Mouse (Mus musculus) left cerebral cortex, adult 9 months (tissue): Measurements from ENCODE around the gene Thsd4.

Experiments
- DNase-seq, 2 experiments: peaks; one replicate each; pipeline ENCODE4 v3.0.0; 2022; ENCODE audit warnings: low spot score in 2 of 2

Thsd4 gene

GRCm38 (mm10) chr9:60521806-60522264, at the start of gene Thsd4:
Gene Thsd4, minus strand, starts transcription at chr9:60522046.
- DNase-seq: peak in 1 of 2 experiments; percentile 15

- DNase-seq: no peak
Measured at GRCm38 (mm10) chr9:60571041-60571440, 49.2 kb upstream of the Thsd4 start.

- DNase-seq: no peak
Measured at GRCm38 (mm10) chr9:60569366-60569765, 47.5 kb upstream of the Thsd4 start.

- no peak for DNase-seq
Measured at GRCm38 (mm10) chr9:60563809-60564208, 42.0 kb upstream of the Thsd4 start.

- DNase-seq: no peak
Measured at GRCm38 (mm10) chr9:60562443-60563371, 40.9 kb upstream of the Thsd4 start.

GRCm38 (mm10) chr9:60561641-60562289, 39.9 kb upstream of the Thsd4 start:
- peak in 1 of 2 experiments; percentile 51 for DNase-seq

- DNase-seq: no peak
Measured at GRCm38 (mm10) chr9:60558507-60558906, 36.7 kb upstream of the Thsd4 start.

GRCm38 (mm10) chr9:60551238-60551637, 29.4 kb upstream of the Thsd4 start:
- DNase-seq: no peak

GRCm38 (mm10) chr9:60548182-60548581, 26.3 kb upstream of the Thsd4 start:
- DNase-seq: peak in 1 of 2 experiments; percentile 29

- no peak for DNase-seq
Measured at GRCm38 (mm10) chr9:60546169-60546568, 24.3 kb upstream of the Thsd4 start.

- DNase-seq: no peak
Measured at GRCm38 (mm10) chr9:60545361-60546096, 23.7 kb upstream of the Thsd4 start.

GRCm38 (mm10) chr9:60543422-60544015, 21.7 kb upstream of the Thsd4 start:
- DNase-seq: no peak

GRCm38 (mm10) chr9:60530310-60530709, 8.5 kb upstream of the Thsd4 start:
- no peak for DNase-seq

- DNase-seq: no peak
Measured at GRCm38 (mm10) chr9:60529348-60530243, 7.8 kb upstream of the Thsd4 start.

GRCm38 (mm10) chr9:60528269-60528668, 6.4 kb upstream of the Thsd4 start:
- no peak for DNase-seq

- DNase-seq: no peak
Measured at GRCm38 (mm10) chr9:60527836-60528235, 6.0 kb upstream of the Thsd4 start.

GRCm38 (mm10) chr9:60527051-60527450, 5.2 kb upstream of the Thsd4 start:
- DNase-seq: no peak

GRCm38 (mm10) chr9:60526195-60526594, 4.3 kb upstream of the Thsd4 start:
- no peak for DNase-seq

GRCm38 (mm10) chr9:60521143-60521542, 703 bp downstream of the Thsd4 start:
- DNase-seq: no peak

- no peak for DNase-seq
Measured at GRCm38 (mm10) chr9:60519601-60520000, 2.2 kb downstream of the Thsd4 start.

GRCm38 (mm10) chr9:60518216-60518615, 3.6 kb downstream of the Thsd4 start:
- DNase-seq: no peak
